In the genomic region with DNA sequence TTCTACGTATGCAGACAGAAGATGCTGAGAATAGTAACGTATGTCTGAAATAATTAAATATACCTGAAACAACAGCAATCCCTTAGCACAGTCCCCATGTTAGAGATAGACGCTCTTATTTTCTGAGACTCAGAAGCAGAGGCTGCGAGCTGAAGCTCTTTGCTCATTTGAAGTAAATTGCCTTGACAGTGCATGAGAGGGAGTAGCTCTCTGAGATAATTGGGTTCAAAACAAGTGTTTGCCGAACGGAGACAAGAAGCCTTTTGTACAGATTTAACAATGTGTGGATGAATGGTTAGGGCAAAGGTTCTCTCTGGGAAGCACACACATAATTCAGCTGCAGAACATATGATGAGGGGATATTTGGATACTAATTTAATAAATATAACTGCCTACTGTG, we compare ENCODE assay signal across 30 mouse cellular contexts.
A peak's percentile ranks its signal among the peaks of the same experiment; 100 is the strongest.
DNase-seq lines count a peak whose midpoint lies in the region; ATAC-seq and TF ChIP-seq lines count a peak whose summit lies in the region.
"Had no signal": no experiment of that assay in that cellular context is flagged by ENCODE, and none has a peak within 500 bp of the region (broad histone marks: within the 10 kb centered on the region; RNA-seq: fewer than 3 reads in every experiment).

No protein-coding gene starts in this region.

- no peaks in the 10 kb centered on the region for H3K27me3 ChIP-seq in forebrain, embryonic 14.5 days (replicated peaks; ENCODE audit: control insufficient read depth, insufficient read depth, low read length)
- H3K27me3 ChIP-seq in forebrain, embryonic 16.5 days (replicated peaks; ENCODE audit: control insufficient read depth, insufficient read depth, low read length), result no peaks in the 10 kb centered on the region
- no peaks in the 10 kb centered on the region for H3K27me3 ChIP-seq in forebrain, embryonic 15.5 days
- H3K27me3 ChIP-seq in midbrain, postnatal 0 days (ENCODE audit: insufficient read depth, low read length), result no peaks in the 10 kb centered on the region
- H3K27me3 ChIP-seq: embryonic facial prominence, embryonic 12.5 days; heart, embryonic 15.5 days; kidney, embryonic 15.5 days; limb, embryonic 15.5 days; liver, embryonic 13.5 days; neural tube, embryonic 12.5 days; stomach, embryonic 15.5 days had no signal

- H3K27ac ChIP-seq in forebrain, embryonic 14.5 days (ENCODE audit: low read depth, low read length), result no peak overlapping the region
- no peak overlapping the region for H3K27ac ChIP-seq in forebrain, embryonic 16.5 days (ENCODE audit: low read length)
- 0 out of 2 replicates have a peak overlapping the region, but pooled peaks have one; percentile 27 for H3K27ac ChIP-seq in forebrain, embryonic 15.5 days (replicated peaks)
- no peak overlapping the region for H3K27ac ChIP-seq in midbrain, postnatal 0 days (ENCODE audit: low read depth, low read length)
- H3K27ac ChIP-seq: embryonic facial prominence, embryonic 12.5 days; heart, embryonic 10.5 days; heart, embryonic 15.5 days; kidney, embryonic 15.5 days; limb, embryonic 15.5 days; liver, embryonic 13.5 days; neural tube, embryonic 12.5 days; stomach, embryonic 15.5 days had no signal

- 12% methylated on average over 6 of the region's 6 CpGs for WGBS in forebrain, embryonic 14.5 days
- WGBS in forebrain, embryonic 16.5 days, result 16% methylated on average over 6 of the region's 6 CpGs
- WGBS in forebrain, embryonic 15.5 days, result 12% methylated on average over 6 of the region's 6 CpGs
- WGBS in midbrain, postnatal 0 days, result 27% methylated on average over 6 of the region's 6 CpGs

- no peak for ATAC-seq in forebrain, embryonic 14.5 days
- no peak for ATAC-seq in forebrain, embryonic 16.5 days
- no peak for ATAC-seq in forebrain, embryonic 15.5 days (replicated peaks)
- no peak for ATAC-seq in midbrain, postnatal 0 days (ENCODE audit: low FRiP score)
- ATAC-seq: activated CD4-positive, CD25-positive, alpha-beta regulatory T cell, adult 4 months; hindbrain, embryonic 16.5 days; lung, postnatal 0 days had no signal

- no peak overlapping the region for H3K4me2 ChIP-seq in forebrain, embryonic 14.5 days (ENCODE audit: low read length)
- H3K4me2 ChIP-seq in forebrain, embryonic 16.5 days (ENCODE audit: low read length), result no peak overlapping the region
- H3K4me2 ChIP-seq in forebrain, embryonic 15.5 days (replicated peaks), result no peak overlapping the region
- no peak overlapping the region for H3K4me2 ChIP-seq in midbrain, postnatal 0 days (ENCODE audit: low read depth, low read length, poor library complexity, severe bottlenecking)
- H3K4me2 ChIP-seq: embryonic facial prominence, embryonic 12.5 days; heart, embryonic 15.5 days; kidney, embryonic 15.5 days; limb, embryonic 15.5 days; liver, embryonic 13.5 days; neural tube, embryonic 12.5 days; stomach, embryonic 15.5 days had no signal

- TF ChIP-seq CTCF in midbrain, postnatal 0 days (IDR thresholded peaks at IDR 0.05), result no peak

- H3K36me3 ChIP-seq in forebrain, embryonic 14.5 days (ENCODE audit: control insufficient read depth, insufficient read depth, low read length), result no peaks in the 10 kb centered on the region
- no peaks in the 10 kb centered on the region for H3K36me3 ChIP-seq in forebrain, embryonic 16.5 days (ENCODE audit: control insufficient read depth, insufficient read depth)
- H3K36me3 ChIP-seq in forebrain, embryonic 15.5 days, result no peaks in the 10 kb centered on the region
- no peaks in the 10 kb centered on the region for H3K36me3 ChIP-seq in midbrain, postnatal 0 days (ENCODE audit: insufficient read depth, low read length)
- H3K36me3 ChIP-seq: embryonic facial prominence, embryonic 12.5 days; heart, embryonic 10.5 days; heart, embryonic 15.5 days; kidney, embryonic 15.5 days; limb, embryonic 15.5 days; liver, embryonic 13.5 days; neural tube, embryonic 12.5 days; stomach, embryonic 15.5 days had no signal

- H3K4me3 ChIP-seq in forebrain, embryonic 14.5 days (ENCODE audit: low read depth, low read length), result no peak overlapping the region
- H3K4me3 ChIP-seq in forebrain, embryonic 16.5 days (replicated peaks; ENCODE audit: low read length), result no peak overlapping the region
- no peak overlapping the region for H3K4me3 ChIP-seq in forebrain, embryonic 15.5 days
- H3K4me3 ChIP-seq in midbrain, postnatal 0 days (ENCODE audit: low read depth, low read length), result no peak overlapping the region
- H3K4me3 ChIP-seq: embryonic facial prominence, embryonic 12.5 days; heart, embryonic 10.5 days; heart, embryonic 15.5 days; kidney, embryonic 15.5 days; limb, embryonic 15.5 days; liver, embryonic 13.5 days; myocyte; neural tube, embryonic 12.5 days; stomach, embryonic 15.5 days had no signal

- no peaks in the 10 kb centered on the region for H3K9me3 ChIP-seq in forebrain, embryonic 14.5 days (replicated peaks; ENCODE audit: control insufficient read depth, low read length)
- no peaks in the 10 kb centered on the region for H3K9me3 ChIP-seq in forebrain, embryonic 16.5 days (ENCODE audit: control insufficient read depth, low read length)
- H3K9me3 ChIP-seq in forebrain, embryonic 15.5 days, result no peaks in the 10 kb centered on the region
- H3K9me3 ChIP-seq in midbrain, postnatal 0 days (ENCODE audit: low read length), result no peaks in the 10 kb centered on the region
- H3K9me3 ChIP-seq: embryonic facial prominence, embryonic 12.5 days; heart, embryonic 10.5 days; heart, embryonic 15.5 days; kidney, embryonic 15.5 days; limb, embryonic 15.5 days; liver, embryonic 13.5 days; neural tube, embryonic 12.5 days; stomach, embryonic 15.5 days had no signal

- H3K4me1 ChIP-seq in forebrain, embryonic 14.5 days (ENCODE audit: control insufficient read depth, insufficient read depth, low read length), result peaks cover 40% of the 10 kb centered on the region
- peaks cover 31% of the 10 kb centered on the region for H3K4me1 ChIP-seq in forebrain, embryonic 16.5 days (replicated peaks; ENCODE audit: control insufficient read depth, insufficient read depth, low read length)
- peaks cover 46% of the 10 kb centered on the region for H3K4me1 ChIP-seq in forebrain, embryonic 15.5 days
- 0 out of 2 replicates have a peak, but pooled peaks cover 4% of the 10 kb centered on the region for H3K4me1 ChIP-seq in midbrain, postnatal 0 days (ENCODE audit: insufficient read depth, low read length)
- H3K4me1 ChIP-seq: heart, embryonic 10.5 days; heart, embryonic 15.5 days; liver, embryonic 13.5 days; stomach, embryonic 15.5 days had no signal

- DNase-seq in forebrain, embryonic 14.5 days (ENCODE audit: low spot score), result peak; percentile 60
- peak; percentile 32 for DNase-seq in embryo, embryonic 10.5 days (ENCODE audit: low spot score)
- DNase-seq in midbrain, postnatal 0 days (ENCODE audit: low spot score), result peak; percentile 25
- DNase-seq in lung, postnatal 36 days, result no peak
- DNase-seq in right cerebral cortex, postnatal 14 days, result no peak
- DNase-seq in left cerebral cortex, adult 9 months (ENCODE audit: low spot score in 2 of 2), result no peak
- DNase-seq: adrenal gland, adult 2 months; adrenal gland, postnatal 36 days; B cell, adult 2 months; cerebellum, adult 9-10 months; cerebellum, postnatal 36 days; gastrocnemius, postnatal 14 days; kidney, adult 18-20 months; kidney, postnatal 4 days; left cerebral cortex, postnatal 4 days; liver, embryonic 13.5 days; lung, adult 18-20 months had no signal

- no peak overlapping the region for H3K9ac ChIP-seq in forebrain, embryonic 14.5 days (ENCODE audit: low read length)
- no peak overlapping the region for H3K9ac ChIP-seq in forebrain, embryonic 16.5 days (replicated peaks; ENCODE audit: low read depth, low read length)
- no peak overlapping the region for H3K9ac ChIP-seq in forebrain, embryonic 15.5 days (replicated peaks)
- H3K9ac ChIP-seq in midbrain, postnatal 0 days (replicated peaks; ENCODE audit: low read length, poor library complexity, severe bottlenecking), result no peak overlapping the region
- H3K9ac ChIP-seq: embryonic facial prominence, embryonic 12.5 days; heart, embryonic 15.5 days; kidney, embryonic 15.5 days; limb, embryonic 15.5 days; liver, embryonic 13.5 days; neural tube, embryonic 12.5 days; stomach, embryonic 15.5 days had no signal

Comparison
In these comparisons a context has a peak if more than half of its experiments do, and no peak if none do; other contexts are left out.
1. DNase-seq: peak in forebrain, embryonic 14.5 days (single experiment), embryo, embryonic 10.5 days (single experiment) and midbrain, postnatal 0 days (single experiment); none in lung, postnatal 36 days (single experiment), right cerebral cortex, postnatal 14 days (single experiment) and left cerebral cortex, adult 9 months (0 of 2).